Mouse (Mus musculus) 3T3-L1 (cell line): ENCODE results near the gene Arfgap1.
A peak's percentile ranks its signal among the peaks of the same experiment; 100 is the strongest.

Experiments
- DNase-seq: peaks from one replicate; pipeline ENCODE4 v3.0.0-alpha.2; 2015; ENCODE audit warnings: low read depth, low spot score

Gene Arfgap1

DNA sequence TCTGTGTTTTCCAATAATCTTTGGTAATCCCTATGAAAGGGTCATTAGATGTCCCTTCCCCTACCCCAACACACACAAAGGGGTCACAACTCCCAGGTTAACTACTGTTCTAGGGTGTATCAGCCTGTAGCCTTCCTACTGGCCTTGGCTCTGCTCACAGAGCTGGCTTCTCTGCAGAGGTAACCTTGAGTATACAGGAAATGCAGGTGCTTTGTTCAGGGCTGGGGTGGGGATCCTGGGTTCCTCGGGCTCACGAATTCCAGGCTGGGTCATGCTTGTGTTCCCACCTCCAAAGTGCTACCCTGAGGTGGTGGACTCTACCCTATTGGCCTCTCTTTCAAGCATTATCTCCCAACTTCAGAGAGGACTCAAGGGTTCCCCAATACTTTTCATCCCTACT, 18.6 kb downstream of the Arfgap1 start:
- DNase-seq, result no peak

DNA sequence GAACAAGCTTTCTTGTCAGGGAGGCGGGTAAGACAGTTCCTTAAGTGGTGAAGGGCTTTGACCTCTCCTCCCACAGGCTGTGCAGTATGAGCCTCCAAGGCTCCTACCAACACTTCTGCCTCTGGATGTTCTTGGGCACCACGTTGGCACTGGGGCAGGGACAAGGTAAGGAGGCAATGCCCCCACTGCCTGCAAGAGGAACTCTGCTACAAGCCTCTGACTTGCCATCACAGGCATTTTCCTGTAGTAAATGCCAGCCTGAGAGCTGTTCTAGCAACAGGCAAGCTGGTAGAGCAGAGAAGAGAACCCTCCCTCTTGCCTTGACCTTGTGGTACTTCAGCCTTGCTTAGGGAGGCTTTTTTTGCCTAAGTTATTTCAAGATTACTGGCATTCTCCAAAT, 19.4 kb downstream of the Arfgap1 start, which contains the start of gene Col20a1:
Gene Col20a1 (plus strand): TSS at position 87 of the 400 bp plus-strand sequence.
- DNase-seq, result no peak

DNA sequence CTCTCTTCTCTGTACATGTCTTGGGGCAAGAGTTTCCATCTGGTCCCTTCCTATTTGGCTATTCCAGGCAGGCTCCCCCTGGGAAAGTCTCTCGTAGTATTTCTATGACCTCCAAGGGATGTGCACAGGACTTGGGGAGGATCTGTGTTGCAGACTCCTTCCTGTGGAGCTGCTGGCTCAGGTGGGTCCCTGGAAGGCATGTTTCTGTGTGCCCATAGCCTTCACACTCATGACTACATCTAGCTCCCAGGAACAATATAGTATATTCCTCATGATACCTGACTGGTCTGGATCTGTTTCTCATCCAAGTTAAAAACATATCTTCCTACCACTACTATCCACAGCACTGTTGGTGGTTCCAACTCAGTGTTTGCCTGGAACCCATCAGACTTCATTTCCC, 20.0 kb downstream of the Arfgap1 start:
- DNase-seq, result no peak

DNA sequence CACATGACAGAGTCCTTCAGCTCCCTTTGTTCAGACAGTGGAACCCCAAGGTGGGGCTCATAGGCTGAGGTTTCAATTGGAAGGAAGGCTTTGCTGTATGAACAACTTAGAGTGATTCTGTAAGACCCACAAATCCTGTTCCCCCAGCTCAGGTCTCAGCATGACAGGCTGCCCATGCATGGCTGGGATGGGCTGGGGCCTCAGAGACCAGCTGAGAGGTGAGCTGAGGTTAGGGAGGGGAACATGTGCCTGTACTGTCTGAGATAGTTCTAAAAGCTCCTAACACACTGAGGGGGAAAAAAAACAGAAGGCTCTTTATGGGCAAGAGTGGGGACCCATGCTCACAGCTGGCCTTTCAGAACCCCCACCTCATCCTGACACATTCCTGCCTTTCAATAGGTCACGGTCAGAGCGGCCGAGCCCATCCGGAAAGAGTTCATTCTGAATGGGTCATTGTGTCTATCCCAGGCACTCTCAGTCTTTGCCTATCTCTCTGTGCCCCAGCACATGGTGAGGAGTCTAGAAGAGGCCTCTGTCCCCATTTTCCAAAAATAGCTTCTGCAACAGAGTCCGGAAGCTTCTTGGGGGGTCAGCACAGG, 20.5 kb downstream of the Arfgap1 start:
- no peak for DNase-seq

DNA sequence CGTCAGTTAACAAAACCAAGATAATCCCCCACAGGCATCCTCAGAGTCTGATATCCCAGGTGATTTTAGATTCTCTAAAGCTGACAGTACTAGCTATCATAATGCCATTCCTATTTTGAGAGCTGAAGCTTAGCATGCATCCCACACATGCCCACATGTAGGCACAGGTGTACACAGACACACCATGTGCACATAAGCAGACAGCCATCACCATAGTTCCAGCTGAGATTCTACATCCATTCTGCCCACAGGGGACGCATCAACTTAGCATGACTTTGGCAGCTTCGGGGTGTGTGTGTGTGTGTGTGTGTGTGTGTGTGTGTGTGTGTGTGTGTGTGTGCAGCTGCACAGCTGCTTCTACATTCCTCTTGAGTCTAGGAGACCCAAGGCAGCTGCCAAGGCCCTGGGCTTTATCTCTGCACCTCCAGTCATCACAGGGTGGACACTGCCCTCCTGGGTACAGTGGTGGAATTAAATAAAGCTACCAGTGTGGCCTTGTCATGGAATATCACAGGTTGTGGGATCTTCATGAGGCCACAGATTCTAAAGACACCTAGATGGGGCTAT, 21.4 kb downstream of the Arfgap1 start:
- DNase-seq, result no peak

DNA sequence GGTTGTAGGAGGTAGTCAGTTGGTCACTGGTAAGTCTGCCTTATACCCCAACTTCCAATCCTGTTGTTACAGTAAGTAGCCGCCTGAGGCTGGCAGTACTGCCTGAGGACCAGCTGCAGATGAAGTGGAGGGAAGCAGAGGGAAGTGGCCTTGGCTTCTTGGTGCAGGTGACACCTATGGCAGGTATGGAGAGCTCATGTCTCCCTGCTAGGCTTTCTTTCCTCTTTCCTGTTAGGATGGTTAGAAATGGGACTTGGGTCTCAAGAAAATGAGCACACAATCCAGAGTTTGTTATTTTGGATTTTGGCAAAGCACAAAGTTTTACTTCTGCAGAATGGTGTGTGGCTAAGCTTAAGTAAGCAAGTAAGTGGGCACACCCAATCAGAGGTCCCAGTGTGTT, 21.9 kb downstream of the Arfgap1 start:
- DNase-seq, result no peak

DNA sequence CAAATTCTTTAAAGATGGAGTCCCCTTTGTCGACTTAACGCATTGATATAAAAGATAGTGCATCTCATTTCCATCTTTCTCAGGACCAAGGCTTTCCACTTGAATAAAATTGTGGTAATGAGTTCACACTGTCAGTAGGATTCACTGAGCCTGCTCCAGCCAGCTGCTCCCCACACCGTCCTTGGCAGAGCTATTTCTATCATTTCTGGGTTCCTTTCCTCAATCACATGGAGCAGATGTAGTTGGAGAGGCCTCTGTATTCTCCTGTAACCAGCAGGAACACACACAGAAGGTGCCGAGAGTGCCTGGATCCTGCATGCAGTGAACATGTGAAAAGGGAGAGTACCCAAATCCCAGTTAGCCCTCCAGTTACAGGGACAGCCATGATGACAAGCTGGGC, 23.3 kb downstream of the Arfgap1 start:
- no peak for DNase-seq

DNA sequence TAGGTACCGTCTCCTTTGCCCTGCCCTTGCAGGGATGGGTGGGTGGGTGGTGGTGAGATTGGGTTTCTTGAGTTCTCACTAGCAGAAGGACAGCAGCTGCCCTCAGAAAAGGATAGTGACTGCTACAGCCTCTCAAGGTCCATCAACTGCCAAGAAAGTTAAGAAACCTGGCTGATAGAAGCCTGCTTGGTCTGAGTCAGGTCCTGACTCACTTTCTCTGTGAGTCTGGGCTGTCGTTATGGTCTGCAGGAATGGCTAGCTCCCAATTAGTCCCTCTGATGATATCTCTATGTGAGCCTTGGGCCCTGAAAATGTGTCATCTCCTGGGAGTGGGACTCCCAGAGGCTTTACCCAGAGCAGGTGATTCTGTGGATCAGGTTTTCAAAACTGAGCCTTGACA, 27.3 kb downstream of the Arfgap1 start:
- DNase-seq, result peak; percentile 69

DNA sequence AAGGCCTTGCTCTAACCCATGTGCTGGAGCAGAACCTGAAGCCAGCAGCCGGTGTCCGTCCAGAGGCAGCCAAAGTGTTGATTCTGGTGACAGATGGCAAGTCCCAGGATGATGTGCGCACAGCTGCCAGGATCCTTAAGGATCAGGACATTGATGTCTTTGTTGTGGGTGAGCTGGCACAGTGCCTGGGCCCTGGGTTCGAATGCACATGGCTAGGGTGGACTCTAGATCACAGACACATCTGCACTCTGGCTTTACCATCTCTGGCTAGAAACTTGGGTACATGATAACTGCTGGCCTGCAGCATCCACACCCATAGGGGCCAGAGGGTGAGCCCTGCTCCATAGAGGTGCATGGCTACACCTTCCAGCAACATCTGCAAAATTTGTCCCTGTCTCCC, 28.4 kb downstream of the Arfgap1 start:
- no peak for DNase-seq

DNA sequence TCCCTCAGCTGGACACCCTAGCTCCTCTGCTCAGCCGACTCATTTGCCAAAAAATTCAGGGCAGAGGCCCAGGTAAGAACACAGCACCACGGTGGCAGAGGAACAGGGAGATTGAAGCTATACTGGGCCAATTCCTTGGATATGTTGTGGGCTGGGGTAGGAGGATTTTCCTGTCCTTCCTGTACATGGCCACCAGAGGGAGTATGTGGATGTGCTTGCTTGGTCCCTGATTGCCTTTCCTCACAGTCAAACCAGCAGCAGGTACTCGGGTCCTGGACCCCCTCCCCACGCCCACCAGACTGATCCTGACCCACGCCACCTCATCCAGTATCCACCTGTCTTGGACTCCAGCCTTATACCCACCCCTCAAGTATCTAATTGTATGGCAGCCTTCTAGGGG, 29.4 kb downstream of the Arfgap1 start:
- DNase-seq, result peak; percentile 72

DNA sequence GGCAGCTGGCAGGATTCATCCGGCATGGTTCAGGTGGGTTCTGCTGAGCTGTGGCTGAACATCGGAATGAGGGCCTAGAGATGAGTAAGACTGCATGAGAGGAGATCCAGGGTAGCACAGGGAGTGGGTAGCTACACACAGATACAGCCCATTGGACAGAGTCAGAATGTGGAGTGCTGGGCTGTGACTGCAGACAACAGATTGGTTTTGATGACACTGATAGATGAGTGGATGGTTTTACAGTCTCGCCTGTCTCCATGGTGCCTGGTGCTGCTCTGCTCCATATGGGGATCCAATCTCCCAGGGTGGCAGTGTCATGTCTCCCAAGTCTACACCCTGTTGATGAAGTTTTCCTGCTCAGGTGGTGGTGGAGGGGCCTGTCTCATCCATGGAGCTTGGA, 29.9 kb downstream of the Arfgap1 start:
- DNase-seq, result no peak

DNA sequence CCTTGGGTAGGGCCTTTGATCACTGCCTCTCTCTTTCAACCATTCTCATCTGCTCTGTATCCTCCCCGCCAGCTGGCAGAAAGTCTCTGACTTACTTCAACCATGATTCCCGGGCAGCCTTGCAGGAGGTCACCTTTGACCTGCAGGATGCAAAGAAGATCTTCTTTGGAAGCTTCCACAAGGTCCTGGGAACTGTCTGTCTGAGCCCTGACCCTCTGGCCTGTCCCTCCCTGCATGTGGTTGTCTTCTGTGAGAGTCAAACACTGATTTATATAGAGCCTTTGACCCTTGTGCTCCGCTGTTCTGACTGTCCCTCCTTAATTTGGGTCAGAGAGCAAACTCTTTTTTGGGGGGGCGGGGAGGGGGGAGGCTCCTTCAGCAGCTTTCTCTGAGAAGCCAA, 40.0 kb downstream of the Arfgap1 start:
- DNase-seq, result no peak

DNA sequence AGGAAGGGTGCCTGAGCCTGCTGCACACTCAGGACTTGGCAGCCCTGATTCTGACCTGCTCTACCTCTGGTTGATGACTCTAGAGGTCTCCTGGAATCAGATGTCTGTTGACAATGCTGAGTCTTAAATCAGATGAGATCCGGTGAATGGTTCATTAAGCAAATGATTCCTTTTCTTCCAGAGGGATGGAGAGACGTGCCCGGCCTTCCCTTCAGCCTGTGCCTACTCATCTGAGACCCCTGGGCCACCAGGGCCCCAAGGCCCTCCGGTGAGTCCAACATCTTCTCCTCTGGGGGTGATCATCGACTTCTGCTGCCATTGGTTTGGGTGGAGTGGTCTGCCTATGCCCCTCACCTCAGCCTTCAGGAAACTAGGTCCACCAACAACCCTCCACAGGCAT, 41.3 kb downstream of the Arfgap1 start:
- DNase-seq, result no peak

DNA sequence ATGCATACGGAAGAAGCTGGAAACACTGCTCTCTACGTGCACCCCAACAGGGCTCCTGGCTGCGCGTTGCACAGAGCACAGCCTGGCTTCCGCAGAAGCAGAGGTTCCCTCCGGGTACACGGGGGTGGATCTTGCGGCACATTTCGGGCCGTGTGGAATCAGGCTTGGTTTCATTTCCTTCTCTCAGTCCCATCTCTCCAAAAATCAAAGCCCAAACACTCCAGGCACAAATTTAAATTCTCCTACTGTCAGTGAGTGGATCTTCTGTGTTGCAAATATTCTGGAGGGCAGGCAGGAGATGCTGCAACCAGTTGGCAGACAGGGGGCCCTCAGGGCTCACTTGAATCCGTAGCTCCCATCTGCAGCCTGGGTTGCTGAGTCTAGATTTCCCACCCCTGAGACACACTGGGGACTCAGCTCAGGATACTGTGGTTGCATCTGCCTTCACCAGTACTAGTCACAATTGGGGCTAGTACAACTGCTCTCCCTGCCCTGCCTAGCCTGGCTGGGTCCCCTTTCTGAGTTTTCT, 64.4 kb downstream of the Arfgap1 start:
- no peak for DNase-seq
